In the genomic region with DNA sequence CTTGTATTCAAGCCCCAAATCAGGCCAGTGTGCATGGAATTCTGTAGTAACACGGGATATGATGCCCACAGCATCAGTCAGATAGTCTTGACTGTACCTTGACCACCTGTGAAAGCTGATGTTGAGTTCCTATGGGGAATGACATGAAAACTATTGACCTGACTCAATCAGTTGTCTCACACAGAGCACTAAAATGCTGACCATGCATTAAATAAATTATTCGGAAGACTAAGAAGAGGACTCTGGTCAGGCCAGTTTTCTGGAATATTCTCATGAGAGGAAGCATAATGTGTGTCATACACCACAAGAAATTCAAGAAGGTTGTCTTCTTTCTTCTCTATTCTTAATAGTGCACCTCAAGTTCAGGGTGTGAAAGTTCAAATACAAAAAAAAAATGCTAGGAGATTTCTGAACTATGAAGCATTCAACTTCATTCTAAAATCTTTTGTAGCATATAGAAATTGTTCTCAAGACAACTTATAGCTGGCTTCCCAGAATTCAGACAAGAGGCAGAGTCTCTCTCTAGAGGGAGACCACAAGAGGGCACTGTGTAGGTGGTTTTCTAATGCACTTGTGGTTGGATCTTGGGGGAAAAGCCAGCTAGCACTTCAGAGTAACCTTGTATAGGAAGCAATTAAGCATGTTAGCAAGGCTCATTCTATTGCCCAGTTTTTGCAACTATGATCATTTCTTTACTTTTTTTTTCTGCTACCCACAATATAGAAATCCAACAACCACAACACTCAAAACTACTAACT, we compare ENCODE assay signal across 8 mouse cellular contexts.
DNase-seq lines count a peak whose midpoint lies in the region; ATAC-seq lines count a peak whose summit lies in the region.

No protein-coding gene starts in this region.

- ATAC-seq in hindbrain, embryonic 13.5 days (ENCODE audit: low FRiP score) = no peak

- H3K27ac ChIP-seq in hindbrain, embryonic 13.5 days = no peak overlapping the region

- H3K9ac ChIP-seq in hindbrain, embryonic 13.5 days = no peak overlapping the region

- H3K4me1 ChIP-seq in hindbrain, embryonic 13.5 days (replicated peaks) = no peaks in the 10 kb centered on the region

- WGBS in hindbrain, embryonic 13.5 days = 53% methylated on average over 2 of the region's 2 CpGs

- H3K9me3 ChIP-seq in hindbrain, embryonic 13.5 days = no peaks in the 10 kb centered on the region

- H3K4me2 ChIP-seq in hindbrain, embryonic 13.5 days = no peak overlapping the region

- H3K36me3 ChIP-seq in hindbrain, embryonic 13.5 days = no peaks in the 10 kb centered on the region

- peak; percentile 3 for DNase-seq in cerebellum, adult 8-10 months
- DNase-seq in cerebellum, adult 11-12 months = no peak
- peak; percentile 36 for DNase-seq in layer of hippocampus, adult 11-12 months (ENCODE audit: low spot score)
- no peak for DNase-seq in layer of hippocampus, adult 8-10 months (ENCODE audit: low spot score in 2 of 2)
- DNase-seq in Muller cell, postnatal 12 days (ENCODE audit: inconsistent ontology term) = peak; percentile 25
- peak; percentile 29 to 49 for DNase-seq in layer of hippocampus, postnatal 10 days (ENCODE audit: low spot score in 2 of 2)
- DNase-seq in urinary bladder, postnatal 10 days (ENCODE audit: low spot score) = no peak

- H3K27me3 ChIP-seq in hindbrain, embryonic 13.5 days = no peaks in the 10 kb centered on the region

- H3K4me3 ChIP-seq in hindbrain, embryonic 13.5 days = no peak overlapping the region

Comparison
In these comparisons a context has a peak if more than half of its experiments do, and no peak if none do; other contexts are left out.
1. DNase-seq: peak in cerebellum, adult 8-10 months (single experiment), layer of hippocampus, adult 11-12 months (single experiment), Muller cell, postnatal 12 days (single experiment) and layer of hippocampus, postnatal 10 days (2 of 2); none in cerebellum, adult 11-12 months (single experiment), layer of hippocampus, adult 8-10 months (0 of 2) and urinary bladder, postnatal 10 days (single experiment).